Mouse (Mus musculus) layer of hippocampus, postnatal 14 days (tissue): ENCODE measurements around the gene Itgam. TPM values are rescaled to one million over a fixed set of nuclear protein-coding genes. Genes with fewer than 3 reads are reported as not detected.

Experiments
- DNase-seq, 2 experiments: peaks; one replicate each; pipeline ENCODE4 v3.0.0; 2021 to 2022; ENCODE audit warnings: low spot score in 2 of 2, mixed read lengths in 1 of 2
- total RNA-seq, 2 experiments: library from RNA; stranded (reverse); gene quantifications; 2 replicates each; pipeline ENCODE4 v1.2.3; 2021

The Itgam gene
- total RNA-seq, 2 experiments from 2014 or later: 11.1 to 13.1 TPM

GRCm38 (mm10) chr7:128056917-128057444, 5.5 kb upstream of the Itgam start:
- no peak for DNase-seq

- DNase-seq: no peak
These were observed 4.6 kb upstream of the Itgam start for GRCm38 (mm10) chr7:128057860-128058259.

- no peak for DNase-seq
These were observed 3.9 kb upstream of the Itgam start for GRCm38 (mm10) chr7:128058576-128058975.

DNA sequence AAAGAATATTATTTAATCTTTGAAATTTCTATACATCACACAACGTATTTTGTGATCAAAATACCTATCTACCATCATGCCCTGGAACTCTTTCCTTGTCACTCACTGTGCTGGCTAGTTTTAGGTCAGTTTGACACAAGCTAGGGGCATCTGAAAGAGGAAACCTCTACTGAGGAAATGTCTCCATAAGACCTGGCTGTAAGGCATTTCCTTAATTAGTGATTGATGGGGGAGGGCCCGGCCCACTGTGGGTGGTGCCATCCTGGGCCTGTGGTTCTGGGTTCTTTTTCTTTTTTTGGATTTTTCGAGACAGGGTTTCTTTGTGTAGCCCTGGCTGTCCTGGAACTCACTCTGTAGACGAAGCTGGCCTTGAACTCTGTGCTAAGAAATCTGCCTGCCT, 3.3 kb upstream of the Itgam start:
- no peak for DNase-seq

- no peak for DNase-seq
These were observed 856 bp downstream of the Itgam start for GRCm38 (mm10) chr7:128063211-128063781.

- no peak for DNase-seq
These were observed 3.1 kb downstream of the Itgam start for GRCm38 (mm10) chr7:128065547-128065946.

- peak in 1 of 2 experiments; percentile 16 for DNase-seq
These were observed 5.4 kb downstream of the Itgam start for GRCm38 (mm10) chr7:128067847-128068246.

DNA sequence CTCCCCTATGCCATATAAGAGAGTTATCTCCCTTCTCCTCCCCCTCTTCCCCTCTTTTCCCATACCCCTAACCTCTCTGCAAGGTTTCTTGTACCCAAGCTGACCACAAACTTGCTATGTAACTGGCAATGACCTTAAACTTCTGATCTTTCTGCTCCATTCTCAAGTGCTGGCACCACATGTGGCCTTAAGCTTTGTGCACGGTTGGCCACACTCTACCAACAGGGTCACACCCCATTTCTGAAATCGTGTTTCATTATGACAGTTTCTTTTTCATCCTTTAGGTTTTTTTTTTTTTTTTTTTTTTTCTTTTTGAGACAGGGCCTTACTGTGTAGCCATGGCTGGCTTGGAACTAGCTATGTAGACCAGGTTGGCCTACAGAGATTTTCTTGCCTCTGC, 7.4 kb downstream of the Itgam start:
- DNase-seq: no peak

- no peak for DNase-seq
These were observed 9.4 kb downstream of the Itgam start for GRCm38 (mm10) chr7:128071816-128072215.

- DNase-seq: no peak
These were observed 17.6 kb downstream of the Itgam start for GRCm38 (mm10) chr7:128080012-128080411.

DNA sequence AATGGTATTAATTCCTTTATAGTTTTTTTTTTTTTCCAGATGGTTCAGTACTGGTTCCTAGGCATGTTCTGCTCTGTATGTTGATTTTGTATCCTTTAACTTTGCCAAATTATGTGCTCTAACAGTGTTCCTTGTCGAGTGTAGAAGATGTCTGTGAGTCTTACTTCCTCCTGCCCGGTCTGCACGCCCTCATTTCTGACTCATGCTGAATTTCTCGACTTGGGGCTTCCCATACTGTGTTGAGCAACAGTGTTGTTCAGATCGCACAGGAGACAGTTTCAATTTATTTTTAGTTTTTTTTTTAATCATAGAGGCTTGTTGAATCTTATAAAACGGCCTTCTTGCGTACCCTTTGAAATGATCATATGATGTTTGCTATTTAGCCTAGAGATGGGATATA, 26.7 kb downstream of the Itgam start:
- DNase-seq: peak in 1 of 2 experiments; percentile 25

GRCm38 (mm10) chr7:128098135-128098534, 35.7 kb downstream of the Itgam start:
- DNase-seq: no peak

DNA sequence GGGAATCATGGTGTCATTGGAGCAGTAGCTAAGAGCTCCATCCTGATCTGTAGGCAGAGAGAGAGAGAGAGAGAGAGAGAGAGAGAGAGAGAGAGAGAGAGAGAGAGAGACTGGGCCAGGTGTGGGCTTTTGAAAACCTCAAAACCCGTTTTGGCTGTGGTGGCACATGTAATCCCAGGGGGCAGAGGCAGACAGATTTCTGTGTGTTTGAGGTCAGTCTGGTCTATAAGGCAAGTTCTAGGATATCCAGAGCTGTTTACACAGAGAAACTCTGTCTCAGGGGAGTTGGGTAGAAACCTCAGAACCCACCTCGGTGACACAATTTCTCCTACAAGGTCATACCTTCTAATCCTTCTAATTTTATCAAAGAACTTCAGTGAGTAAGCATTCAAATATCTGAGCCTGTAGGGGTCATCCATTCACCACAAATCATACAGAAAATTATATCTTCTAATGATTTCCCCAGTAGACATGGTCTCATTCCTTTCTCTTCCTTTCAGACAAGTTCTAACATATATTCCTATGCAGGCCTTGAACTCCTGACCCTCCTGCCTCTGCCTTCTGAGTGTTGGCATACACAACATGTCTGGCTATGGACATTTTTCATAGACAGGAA, 38.4 kb downstream of the Itgam start:
- DNase-seq: no peak

- peak; percentile 45 to 71 for DNase-seq
These were observed 42.8 kb downstream of the Itgam start for GRCm38 (mm10) chr7:128105246-128105645.

DNA sequence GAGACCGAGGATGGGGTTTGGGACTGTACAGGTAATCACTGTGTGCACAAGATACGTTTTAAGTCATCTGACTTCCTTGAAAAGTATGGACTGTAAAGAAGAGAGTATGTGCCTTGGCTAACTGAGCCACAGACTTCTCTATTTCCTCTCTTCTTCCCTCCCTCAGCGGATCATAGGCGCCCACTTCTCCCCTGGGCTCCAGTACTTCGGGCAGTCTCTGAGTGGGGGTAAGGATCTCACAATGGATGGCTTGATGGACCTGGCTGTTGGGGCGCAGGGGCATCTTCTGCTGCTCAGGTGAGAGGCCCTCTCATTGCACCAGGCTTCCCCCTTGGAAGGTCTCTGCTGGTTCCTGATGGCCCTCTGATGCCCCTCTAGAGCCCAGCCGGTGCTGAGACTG, 45.0 kb downstream of the Itgam start:
- DNase-seq: no peak

- DNase-seq: no peak
These were observed 47.9 kb downstream of the Itgam start for GRCm38 (mm10) chr7:128110314-128110713.

GRCm38 (mm10) chr7:128112131-128112530, 49.7 kb downstream of the Itgam start:
- no peak for DNase-seq

GRCm38 (mm10) chr7:128114371-128115105, 52.1 kb downstream of the Itgam start:
- no peak for DNase-seq

DNA sequence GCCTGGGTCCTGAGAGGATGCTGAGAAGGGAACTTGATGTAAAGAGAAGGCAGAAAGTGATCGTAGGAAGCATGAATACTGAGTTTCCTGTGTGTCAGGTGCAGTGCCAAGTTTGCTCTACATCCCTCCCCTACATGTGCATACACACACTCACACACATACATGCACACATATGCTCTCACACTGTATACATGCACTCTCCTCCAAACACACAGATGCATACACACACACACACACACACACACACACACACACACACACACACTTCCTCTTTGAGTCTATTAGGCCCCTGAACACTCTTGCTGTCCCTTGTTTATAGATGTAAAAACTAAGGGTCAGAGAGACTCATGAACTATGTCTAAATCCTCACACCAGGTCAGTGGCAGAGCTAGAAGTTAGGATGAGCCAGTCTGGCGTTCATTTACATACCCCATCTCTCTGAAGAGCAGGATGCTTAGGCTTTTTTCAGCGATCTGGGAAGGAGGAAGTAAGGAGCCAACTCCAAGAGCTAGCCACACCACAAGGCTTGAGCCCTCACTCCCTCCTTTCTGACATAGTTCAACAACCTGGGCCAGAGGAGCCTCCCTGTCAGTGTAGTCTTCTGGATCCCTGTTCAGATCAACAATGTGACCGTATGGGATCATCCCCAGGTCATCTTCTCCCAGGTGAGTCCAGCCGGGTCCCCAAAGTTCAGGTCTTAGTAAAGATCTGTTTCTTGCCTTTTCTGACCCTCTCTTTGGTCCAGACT, 52.9 kb downstream of the Itgam start:
- DNase-seq: no peak

- no peak for DNase-seq
These were observed 54.0 kb downstream of the Itgam start for GRCm38 (mm10) chr7:128116396-128116795.

DNA sequence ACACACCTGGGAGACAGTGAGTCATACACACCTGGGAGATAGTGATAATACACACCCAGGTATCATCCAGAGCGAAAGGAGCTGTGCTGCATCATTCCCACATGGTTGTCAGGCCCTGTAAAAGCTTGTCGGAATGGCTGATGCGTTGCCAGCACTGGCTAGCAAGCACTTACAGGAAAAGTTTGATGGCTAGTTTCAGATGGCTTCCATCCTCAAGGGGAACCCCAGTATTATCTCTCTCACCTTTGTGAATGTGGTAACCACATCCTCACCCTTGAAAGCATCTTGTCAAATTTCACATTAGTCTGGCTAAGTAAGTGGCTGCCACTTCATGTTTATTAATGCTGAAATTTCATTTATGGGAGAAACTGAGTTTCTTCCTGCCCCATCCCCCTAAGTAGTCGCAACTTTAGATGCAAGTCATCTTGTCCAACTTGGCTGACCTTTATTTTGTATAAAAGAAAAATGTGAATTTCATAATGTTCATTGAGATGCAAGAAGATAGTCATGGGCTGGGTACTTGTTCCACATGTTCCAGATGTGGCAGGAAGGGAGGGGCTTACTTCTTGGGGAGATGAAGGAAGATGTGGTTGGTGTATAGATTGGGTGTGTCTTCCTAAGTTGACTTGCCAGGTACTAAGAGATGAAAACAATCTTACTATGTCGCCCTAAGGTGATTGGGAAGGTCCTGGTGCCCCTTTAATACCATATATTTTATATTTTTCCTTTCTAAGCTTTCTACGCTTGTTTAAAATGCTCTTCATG, 57.5 kb downstream of the Itgam start:
- no peak for DNase-seq
